Mouse (Mus musculus) thymus, adult 2 months (tissue): ENCODE measurements at regions not wholly inside any gene's neighbourhood (a gene's known extent, or its start where the extent isn't known, plus 50 kb on each side); places are given as distances from the start of the nearest gene placed in this dataset.

Experiments
- CTCF ChIP-seq: fragments of 200-500 bp; IDR thresholded peaks from 2 replicates; pipeline ENCODE4 v1.5.1; 2012; ENCODE audit warnings: mild to moderate bottlenecking, control low read depth, low read length, moderate library complexity, borderline replicate concordance; ENCODE audit not compliant: control insufficient read depth, poor library complexity, insufficient read depth; ENCODE audit errors: extremely low read depth
- POLR2A ChIP-seq: fragments of 200-500 bp; IDR thresholded peaks from 2 replicates; pipeline ENCODE4 v1.6.1; 2012; ENCODE audit warnings: mild to moderate bottlenecking, low read length, control low read depth, moderate library complexity; ENCODE audit not compliant: control insufficient read depth, poor library complexity, insufficient read depth; ENCODE audit errors: extremely low read depth

GRCm38 (mm10) chr13:44624716-44625115 is 104.6 kb upstream of the Jarid2 start:
- TF ChIP-seq POLR2A, result no peak
- TF ChIP-seq CTCF, result no peak
